Mouse (Mus musculus): ENCODE results near the gene Nfkbie. TPM values are rescaled to one million over a fixed set of nuclear protein-coding genes. Genes with fewer than 3 reads are reported as not detected.

Gene Nfkbie
- polyA plus RNA-seq, 1 experiment from 2014 or later = 4.9 TPM

GRCm38 (mm10) chr17:45600267-45600666 lies 44.8 kb downstream of the Nfkbie start:
- no peak for DNase-seq
- no peak overlapping the region for H3K27ac ChIP-seq (replicated peaks; ENCODE audit: low read depth, low read length)
- peaks cover 23% of the 10 kb centered on the region for H3K27me3 ChIP-seq (ENCODE audit: control insufficient read depth, insufficient read depth, low read length)
- no peak for ATAC-seq (ENCODE audit: low FRiP score, low TSS enrichment)
- WGBS = 52% methylated on average over 8 of the region's 8 CpGs
- no peaks in the 10 kb centered on the region for H3K36me3 ChIP-seq (ENCODE audit: control insufficient read depth, insufficient read depth, low read length)
- no peak overlapping the region for H3K9ac ChIP-seq (replicated peaks; ENCODE audit: low read length)
- no peaks in the 10 kb centered on the region for H3K9me3 ChIP-seq (ENCODE audit: control insufficient read depth, low read length)
- H3K4me3 ChIP-seq (replicated peaks; ENCODE audit: low read depth, low read length) = no peak overlapping the region
- H3K4me2 ChIP-seq (ENCODE audit: low read length) = no peak overlapping the region
- peaks cover 16% of the 10 kb centered on the region for H3K4me1 ChIP-seq (ENCODE audit: control insufficient read depth, insufficient read depth, low read length)

GRCm38 (mm10) chr17:45601325-45601724 lies 45.8 kb downstream of the Nfkbie start:
- no peak for DNase-seq
- H3K4me2 ChIP-seq (ENCODE audit: low read length) = no peak overlapping the region
- peaks cover 23% of the 10 kb centered on the region for H3K27me3 ChIP-seq (ENCODE audit: control insufficient read depth, insufficient read depth, low read length)
- no peak overlapping the region for H3K4me3 ChIP-seq (replicated peaks; ENCODE audit: low read depth, low read length)
- no peak overlapping the region for H3K27ac ChIP-seq (replicated peaks; ENCODE audit: low read depth, low read length)
- no peak for ATAC-seq (ENCODE audit: low FRiP score, low TSS enrichment)
- 9% methylated on average over 22 of the region's 22 CpGs for WGBS
- H3K9me3 ChIP-seq (ENCODE audit: control insufficient read depth, low read length) = no peaks in the 10 kb centered on the region
- peaks cover 7% of the 10 kb centered on the region for H3K4me1 ChIP-seq (ENCODE audit: control insufficient read depth, insufficient read depth, low read length)
- no peak overlapping the region for H3K9ac ChIP-seq (replicated peaks; ENCODE audit: low read length)
- no peaks in the 10 kb centered on the region for H3K36me3 ChIP-seq (ENCODE audit: control insufficient read depth, insufficient read depth, low read length)

DNA sequence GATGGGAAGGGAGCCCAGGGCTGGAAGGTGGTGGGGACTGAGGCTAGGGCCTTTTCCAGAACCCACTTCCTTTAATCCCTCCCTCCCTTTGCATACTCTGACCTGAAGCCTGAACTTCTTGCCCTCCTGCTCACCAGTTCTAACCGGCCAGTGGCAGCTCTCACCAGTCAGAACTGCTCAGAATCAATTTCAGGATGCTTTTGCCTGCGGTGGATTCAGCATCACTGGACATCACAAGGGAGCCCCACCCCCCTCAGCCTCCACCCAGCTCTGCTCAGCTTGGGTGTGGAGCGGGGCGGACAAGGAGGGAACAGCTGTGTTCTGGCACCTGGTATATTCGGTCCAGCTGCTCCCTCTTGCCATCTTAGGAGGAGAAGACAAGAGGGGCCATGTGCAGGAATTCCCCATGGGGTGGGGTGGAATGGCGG lies 46.4 kb downstream of the Nfkbie start, which contains the start of gene Mymx:
TSS of gene Mymx (minus strand) at position 226 of the 428 bp plus-strand sequence.
- WGBS = 38% methylated on average over 6 of the region's 6 CpGs

GRCm38 (mm10) chr17:45602984-45603383 lies 47.5 kb downstream of the Nfkbie start:
- no peak overlapping the region for H3K4me2 ChIP-seq (ENCODE audit: low read length)
- no peak overlapping the region for H3K27ac ChIP-seq (replicated peaks; ENCODE audit: low read depth, low read length)
- peaks cover 6% of the 10 kb centered on the region for H3K4me1 ChIP-seq (ENCODE audit: control insufficient read depth, insufficient read depth, low read length)
- H3K9me3 ChIP-seq (ENCODE audit: control insufficient read depth, low read length) = no peaks in the 10 kb centered on the region
- H3K27me3 ChIP-seq (ENCODE audit: control insufficient read depth, insufficient read depth, low read length) = peaks cover 23% of the 10 kb centered on the region
- no peak for ATAC-seq (ENCODE audit: low FRiP score, low TSS enrichment)
- no peak overlapping the region for H3K4me3 ChIP-seq (replicated peaks; ENCODE audit: low read depth, low read length)
- H3K36me3 ChIP-seq (ENCODE audit: control insufficient read depth, insufficient read depth, low read length) = no peaks in the 10 kb centered on the region
- no peak overlapping the region for H3K9ac ChIP-seq (replicated peaks; ENCODE audit: low read length)
- DNase-seq = no peak
- 85% methylated on average over 3 of the region's 3 CpGs for WGBS

More for the DNA sequence above, 46.4 kb downstream of the Nfkbie start, which contains the start of gene Mymx:
- Histone ChIP-seq H3K9me3 (ENCODE audit: control insufficient read depth, low read length) (no peaks in the 10 kb centered on the region), H3K9ac (replicated peaks; ENCODE audit: low read length) (no peak within 1 kb of the TSS), H3K27ac (replicated peaks; ENCODE audit: low read depth, low read length) (no peak within 1 kb of the TSS), H3K4me3 (replicated peaks; ENCODE audit: low read depth, low read length) (no peak within 1 kb of the TSS), H3K4me2 (ENCODE audit: low read length) (no peak within 1 kb of the TSS), H3K27me3 (ENCODE audit: control insufficient read depth, insufficient read depth, low read length) (peaks cover 23% of the 10 kb centered on the region), H3K36me3 (ENCODE audit: control insufficient read depth, insufficient read depth, low read length) (no peaks in the 10 kb centered on the region), H3K4me1 (ENCODE audit: control insufficient read depth, insufficient read depth, low read length) (peaks cover 6% of the 10 kb centered on the region)
- ATAC-seq (ENCODE audit: low FRiP score, low TSS enrichment) = no peak
- DNase-seq = no peak

DNA sequence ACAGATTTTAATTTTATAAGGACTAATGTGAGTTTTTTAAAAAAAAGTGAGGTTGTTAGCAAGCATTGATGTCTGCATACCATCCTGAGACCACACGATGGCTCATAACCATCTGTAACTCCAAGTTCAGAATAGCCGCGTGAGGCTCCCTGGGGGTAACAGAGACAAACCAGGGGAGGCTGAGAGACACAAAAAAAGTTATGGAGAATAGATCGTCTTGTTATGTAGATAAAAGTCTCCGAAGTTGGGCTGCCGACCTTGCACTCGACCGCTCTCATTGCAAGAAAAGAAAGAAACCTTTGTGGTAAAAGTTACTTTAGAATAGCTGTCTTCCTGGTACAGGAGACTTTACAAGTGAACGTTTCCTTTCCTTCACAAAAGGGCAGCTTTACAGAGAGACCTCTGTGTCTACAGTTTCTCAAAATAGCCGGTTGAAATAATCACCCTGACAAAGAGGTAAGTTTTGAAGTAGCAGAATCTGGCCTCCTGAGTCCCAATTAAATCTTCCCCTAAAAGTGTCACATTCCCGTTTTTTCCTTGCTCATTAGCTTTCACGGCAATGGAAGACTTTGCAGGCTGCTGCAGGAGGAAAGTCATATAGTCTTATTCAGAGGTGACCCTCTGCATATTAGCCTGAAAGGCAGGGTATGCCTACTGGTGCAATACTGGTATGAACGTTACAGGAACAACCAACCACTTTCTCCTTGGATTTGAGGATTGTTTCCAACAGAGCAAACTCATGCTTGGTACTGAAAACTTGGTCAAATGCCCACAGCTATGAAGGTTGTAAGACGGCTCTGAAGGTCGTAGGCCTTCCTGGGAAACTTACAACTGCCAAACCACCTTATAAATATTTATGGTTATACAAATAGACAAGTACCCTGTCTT lies 51.7 kb downstream of the Nfkbie start:
- H3K9ac ChIP-seq (replicated peaks; ENCODE audit: low read length) = no peak overlapping the region
- no peak overlapping the region for H3K27ac ChIP-seq (replicated peaks; ENCODE audit: low read depth, low read length)
- no peak overlapping the region for H3K4me3 ChIP-seq (replicated peaks; ENCODE audit: low read depth, low read length)
- no peaks in the 10 kb centered on the region for H3K36me3 ChIP-seq (ENCODE audit: control insufficient read depth, insufficient read depth, low read length)
- 86% methylated on average over 15 of the region's 15 CpGs for WGBS
- no peak overlapping the region for H3K4me2 ChIP-seq (ENCODE audit: low read length)
- DNase-seq (no peak), ATAC-seq (ENCODE audit: low FRiP score, low TSS enrichment) (no peak)
- peaks cover 5% of the 10 kb centered on the region; the same call in 1 of the 2 replicates for H3K4me1 ChIP-seq (ENCODE audit: control insufficient read depth, insufficient read depth, low read length)
- 0 out of 2 replicates have a peak, but pooled peaks cover 2% of the 10 kb centered on the region for H3K27me3 ChIP-seq (ENCODE audit: control insufficient read depth, insufficient read depth, low read length)
- no peaks in the 10 kb centered on the region for H3K9me3 ChIP-seq (ENCODE audit: control insufficient read depth, low read length)

DNA sequence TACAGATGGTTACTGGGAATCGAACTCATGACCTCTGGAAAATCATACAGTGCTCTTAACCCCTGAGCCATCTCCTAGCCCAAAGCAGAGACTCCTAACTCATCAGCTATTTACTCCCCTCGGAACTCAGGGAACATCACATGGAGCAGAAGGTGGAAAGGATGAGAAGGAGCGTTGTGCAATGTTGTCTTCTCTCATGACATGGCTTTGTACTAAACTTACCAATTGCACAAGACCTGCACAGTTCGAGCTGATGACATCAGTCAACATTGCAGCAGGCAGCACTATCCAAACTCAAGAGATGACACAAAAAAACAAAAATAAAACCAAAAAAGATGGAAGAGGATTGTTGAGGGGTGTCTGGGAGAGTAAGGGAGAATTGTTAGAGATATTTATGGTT lies 52.9 kb downstream of the Nfkbie start:
- no peak overlapping the region for H3K27ac ChIP-seq (replicated peaks; ENCODE audit: low read depth, low read length)
- H3K27me3 ChIP-seq (ENCODE audit: control insufficient read depth, insufficient read depth, low read length) = no peaks in the 10 kb centered on the region
- H3K9me3 ChIP-seq (ENCODE audit: control insufficient read depth, low read length) = no peaks in the 10 kb centered on the region
- ATAC-seq (ENCODE audit: low FRiP score, low TSS enrichment) (no peak), DNase-seq (no peak)
- WGBS = 92% methylated on average over 4 of the region's 4 CpGs
- H3K4me2 ChIP-seq (ENCODE audit: low read length) = no peak overlapping the region
- H3K4me1 ChIP-seq (ENCODE audit: control insufficient read depth, insufficient read depth, low read length) = peaks cover 5% of the 10 kb centered on the region; the same call in 1 of the 2 replicates
- H3K9ac ChIP-seq (replicated peaks; ENCODE audit: low read length) = no peak overlapping the region
- no peak overlapping the region for H3K4me3 ChIP-seq (replicated peaks; ENCODE audit: low read depth, low read length)
- H3K36me3 ChIP-seq (ENCODE audit: control insufficient read depth, insufficient read depth, low read length) = no peaks in the 10 kb centered on the region

GRCm38 (mm10) chr17:45610144-45610866 lies 54.8 kb downstream of the Nfkbie start:
- no peaks in the 10 kb centered on the region for H3K9me3 ChIP-seq (ENCODE audit: control insufficient read depth, low read length)
- no peak for DNase-seq
- no peaks in the 10 kb centered on the region for H3K36me3 ChIP-seq (ENCODE audit: control insufficient read depth, insufficient read depth, low read length)
- H3K4me1 ChIP-seq (ENCODE audit: control insufficient read depth, insufficient read depth, low read length) = peaks cover 5% of the 10 kb centered on the region; the same call in 1 of the 2 replicates
- WGBS = 17% methylated on average over 5 of the region's 5 CpGs
- ATAC-seq (ENCODE audit: low FRiP score, low TSS enrichment) = no peak
- no peak overlapping the region for H3K4me3 ChIP-seq (replicated peaks; ENCODE audit: low read depth, low read length)
- H3K27me3 ChIP-seq (ENCODE audit: control insufficient read depth, insufficient read depth, low read length) = no peaks in the 10 kb centered on the region
- no peak overlapping the region for H3K4me2 ChIP-seq (ENCODE audit: low read length)
- no peak overlapping the region for H3K27ac ChIP-seq (replicated peaks; ENCODE audit: low read depth, low read length)
- no peak overlapping the region for H3K9ac ChIP-seq (replicated peaks; ENCODE audit: low read length)

DNA sequence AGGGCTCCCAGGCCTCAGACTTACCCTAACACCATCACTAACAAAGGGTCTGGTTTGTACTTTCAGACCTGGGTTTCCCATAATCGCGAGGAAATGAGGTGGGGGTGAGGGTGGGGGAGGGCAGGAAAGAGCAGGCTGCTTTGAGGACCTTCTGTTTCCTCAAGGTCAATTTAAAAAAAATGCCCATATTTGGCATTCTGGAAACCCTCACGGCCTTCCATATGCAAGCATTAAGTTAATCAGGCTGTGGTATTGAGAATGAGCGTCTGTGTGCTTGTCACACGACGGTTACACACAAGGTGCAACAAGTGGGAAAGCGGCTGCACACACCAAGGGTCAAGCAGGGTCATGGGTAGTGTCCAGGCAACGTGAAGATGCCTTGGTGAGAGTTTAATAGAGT lies 56.5 kb downstream of the Nfkbie start:
- WGBS = 89% methylated on average over 8 of the region's 8 CpGs
- Histone ChIP-seq H3K4me1 (ENCODE audit: control insufficient read depth, insufficient read depth, low read length) (peaks cover 5% of the 10 kb centered on the region; the same call in 1 of the 2 replicates), H3K27me3 (ENCODE audit: control insufficient read depth, insufficient read depth, low read length) (no peaks in the 10 kb centered on the region), H3K9me3 (ENCODE audit: control insufficient read depth, low read length) (no peaks in the 10 kb centered on the region), H3K4me2 (ENCODE audit: low read length) (no peak overlapping the region), H3K4me3 (replicated peaks; ENCODE audit: low read depth, low read length) (no peak overlapping the region), H3K36me3 (ENCODE audit: control insufficient read depth, insufficient read depth, low read length) (no peaks in the 10 kb centered on the region), H3K9ac (replicated peaks; ENCODE audit: low read length) (no peak overlapping the region), H3K27ac (replicated peaks; ENCODE audit: low read depth, low read length) (no peak overlapping the region)
- ATAC-seq (ENCODE audit: low FRiP score, low TSS enrichment) = no peak
- no peak for DNase-seq
